Mouse (Mus musculus) liver, adult 2 months (tissue): ENCODE results near the gene Ube2i. TPM values are rescaled to one million over a fixed set of nuclear protein-coding genes. Genes with fewer than 3 reads are reported as not detected.

Experiments used
- DNase-seq: peaks from one replicate; pipeline ENCODE4 v3.0.0-alpha.2; 2011; ENCODE audit warnings: low read depth, low spot score; ENCODE audit errors: extremely low read depth
- H3K27ac ChIP-seq: fragments of 200-500 bp; replicated peaks from 2 replicates; pipeline ENCODE4 v1.5.1; 2012; ENCODE audit warnings: low read depth, mild to moderate bottlenecking, control low read depth, inconsistent platforms, low read length; ENCODE audit not compliant: insufficient read depth
- H3K27me3 ChIP-seq: fragments of 200-500 bp; 2 replicates; pipeline ENCODE4 v1.6.1; 2012; ENCODE audit warnings: mild to moderate bottlenecking, moderate library complexity, low read length, inconsistent platforms; ENCODE audit not compliant: control insufficient read depth, insufficient read depth
- H3K36me3 ChIP-seq: fragments of 200-500 bp; 2 replicates; pipeline ENCODE4 v1.6.1; 2012; ENCODE audit warnings: low read length, inconsistent platforms; ENCODE audit not compliant: control insufficient read depth, insufficient read depth
- H3K4me1 ChIP-seq: fragments of 200-500 bp; 2 replicates; pipeline ENCODE4 v1.6.1; 2011; ENCODE audit warnings: low read length; ENCODE audit not compliant: control insufficient read depth, insufficient read depth
- H3K4me3 ChIP-seq: fragments of 200-500 bp; 2 replicates; pipeline ENCODE4 v1.5.1; 2011; ENCODE audit warnings: low read depth, mild to moderate bottlenecking, control low read depth, low read length, moderate library complexity; ENCODE audit not compliant: insufficient read depth
- H3K79me2 ChIP-seq: fragments of 200-500 bp; 2 replicates; pipeline ENCODE4 v1.6.1; 2012; ENCODE audit warnings: inconsistent platforms, mild to moderate bottlenecking, low read length, moderate library complexity; ENCODE audit not compliant: control insufficient read depth, insufficient read depth
- H3K9ac ChIP-seq: fragments of 200-500 bp; 2 replicates; pipeline ENCODE4 v1.6.1; 2012; ENCODE audit warnings: low read depth, mild to moderate bottlenecking, control low read depth, inconsistent platforms, low read length
- CTCF ChIP-seq: fragments of 200-500 bp; IDR thresholded peaks from 2 replicates; pipeline ENCODE4 v1.5.1; 2011; ENCODE audit warnings: low read depth, low read length, control low read depth
- POLR2A ChIP-seq: fragments of 200-500 bp; IDR thresholded peaks from 2 replicates; pipeline ENCODE4 v1.6.1; 2011; ENCODE audit warnings: low read length, control low read depth; ENCODE audit not compliant: insufficient read depth; ENCODE audit errors: extremely low read depth
- WGBS: fragments of 180-500 bp; shearing (Covaris S2); methylation state at CpG from one replicate; pipeline ENCODE4 v1.1.7; 2018; 5-methylcytosine and 5-hydroxymethylcytosine counted together
- polyA plus RNA-seq: library from polyadenylated mRNA; depleted of rRNA; stranded (reverse); fragments of >200 nt; gene quantifications from 2 replicates; pipeline ENCODE4 v1.2.3, GENCODE M21; 2012; rRNA removed
- total RNA-seq: library from RNA; depleted of rRNA; stranded (reverse); fragments of >200 nt; gene quantifications from 2 replicates; pipeline ENCODE4 v1.2.3, GENCODE M21; 2014; rRNA removed

Gene Ube2i
- 92.9 and 103 TPM in 2 replicates for total RNA-seq
- polyA plus RNA-seq = 62.4 and 80.0 TPM in 2 replicates

DNA sequence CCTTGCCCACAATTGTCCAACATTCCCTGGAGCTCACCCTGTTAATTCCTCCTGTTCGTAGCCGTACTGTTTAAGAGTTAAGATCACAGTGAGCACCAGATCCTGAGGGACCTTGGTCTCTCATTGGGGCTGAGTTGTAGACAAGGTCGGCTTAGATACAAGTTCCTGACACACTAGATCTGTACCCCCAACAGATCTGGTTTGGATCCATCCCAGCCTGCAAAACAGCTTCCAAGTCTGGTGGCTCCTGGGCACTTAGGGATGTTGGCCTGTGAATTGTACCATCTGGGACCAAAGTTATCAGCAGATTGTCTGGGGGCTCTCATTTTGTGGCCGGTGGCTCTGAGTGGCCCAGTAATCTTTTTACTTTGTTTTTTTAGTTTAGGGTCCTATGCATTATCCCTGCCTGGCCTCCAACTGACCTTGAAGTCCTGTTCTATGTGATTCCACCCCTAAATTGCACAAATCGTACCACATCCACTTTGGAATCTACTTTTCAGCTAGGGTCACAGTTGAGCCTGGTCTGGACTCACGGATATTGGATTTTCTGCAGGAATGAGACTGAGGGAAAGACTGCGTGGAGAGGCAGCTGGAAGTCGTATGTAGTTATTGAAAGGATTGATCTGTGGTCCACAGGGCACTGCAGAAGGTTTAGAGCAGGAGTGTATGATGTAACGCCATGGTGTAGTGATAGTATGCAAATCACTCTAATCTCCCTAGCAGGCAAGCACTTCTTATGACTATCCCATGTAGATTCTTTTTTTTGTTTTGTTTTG lies at the start of gene Ube2i:
Ube2i (minus strand) TSS at position 52 of the 776 bp plus-strand sequence.
- 36% methylated on average over 9 of the region's 9 CpGs for WGBS

GRCm38 (mm10) chr17:25322930-25323329 lies 48.5 kb upstream of the Ube2i start:
- H3K9ac ChIP-seq = no peak overlapping the region
- DNase-seq = no peak
- WGBS = 16% methylated on average over 2 of the region's 2 CpGs
- no peak overlapping the region for H3K4me3 ChIP-seq
- no peak for TF ChIP-seq POLR2A
- no peak for TF ChIP-seq CTCF
- no peaks in the 10 kb centered on the region for H3K79me2 ChIP-seq
- no peaks in the 10 kb centered on the region for H3K36me3 ChIP-seq
- H3K27me3 ChIP-seq = no peaks in the 10 kb centered on the region
- H3K27ac ChIP-seq = no peak overlapping the region
- H3K4me1 ChIP-seq = no peaks in the 10 kb centered on the region

More for the DNA sequence above, at the start of gene Ube2i:
- no peak for TF ChIP-seq POLR2A
- no peak for TF ChIP-seq CTCF
- H3K4me3 ChIP-seq = peak within 1 kb of the TSS; percentile 91
- peak; percentile 64 for DNase-seq
- peaks cover 34% of the 10 kb centered on the region for H3K4me1 ChIP-seq
- no peaks in the 10 kb centered on the region for H3K36me3 ChIP-seq
- peak within 1 kb of the TSS; percentile 96 for H3K27ac ChIP-seq
- H3K9ac ChIP-seq = peak within 1 kb of the TSS; percentile 92
- H3K27me3 ChIP-seq = no peaks in the 10 kb centered on the region
- peaks cover 24% of the 10 kb centered on the region for H3K79me2 ChIP-seq

DNA sequence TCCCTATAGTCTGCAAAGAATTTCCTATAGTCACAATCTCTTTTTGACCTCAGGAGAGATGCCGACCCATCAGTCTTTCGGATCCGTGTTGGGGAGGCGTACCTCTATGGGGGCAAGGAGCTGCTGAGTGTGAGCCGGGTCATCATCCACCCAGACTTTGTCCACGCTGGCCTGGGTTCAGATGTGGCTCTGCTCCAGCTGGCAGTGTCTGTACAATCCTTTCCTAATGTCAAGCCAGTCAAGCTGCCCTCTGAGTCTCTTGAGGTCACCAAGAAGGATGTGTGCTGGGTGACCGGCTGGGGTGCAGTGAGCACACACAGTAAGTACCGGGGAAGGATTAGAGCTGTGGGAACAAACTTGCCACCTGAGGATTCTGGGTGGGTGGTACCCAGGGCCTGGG lies 46.4 kb upstream of the Ube2i start:
- WGBS = 66% methylated on average over 8 of the region's 8 CpGs
- Histone ChIP-seq H3K9ac (no peak overlapping the region), H3K4me1 (no peaks in the 10 kb centered on the region), H3K4me3 (no peak overlapping the region), H3K27ac (no peak overlapping the region), H3K36me3 (no peaks in the 10 kb centered on the region), H3K27me3 (no peaks in the 10 kb centered on the region), H3K79me2 (no peaks in the 10 kb centered on the region)
- TF ChIP-seq POLR2A (no peak), CTCF (no peak)
- DNase-seq = no peak

DNA sequence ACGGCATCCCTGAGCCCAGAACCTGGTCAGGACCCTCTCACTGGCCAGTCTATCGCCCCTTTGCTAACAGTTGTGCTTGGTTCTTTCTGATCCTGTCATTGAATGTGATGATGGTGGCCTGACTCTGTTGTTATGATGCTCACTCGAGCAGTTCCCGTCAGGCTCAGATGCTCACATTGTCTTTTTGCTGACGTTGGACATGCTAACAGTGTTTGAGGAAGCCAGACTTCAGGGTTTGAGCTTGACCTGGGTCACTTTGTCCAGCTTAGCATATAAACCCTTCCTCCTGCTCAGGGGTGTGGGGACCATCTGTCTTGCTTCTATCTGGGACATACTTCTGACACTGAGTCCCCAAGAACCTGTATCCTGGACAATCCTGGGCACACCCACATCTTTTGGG lies 43.9 kb upstream of the Ube2i start, which contains the start of gene Prss29:
Prss29 (plus strand) TSS at position 301 of the 400 bp plus-strand sequence.
- Histone ChIP-seq H3K27me3 (no peaks in the 10 kb centered on the region), H3K79me2 (no peaks in the 10 kb centered on the region), H3K4me1 (no peaks in the 10 kb centered on the region), H3K27ac (no peak within 1 kb of the TSS), H3K9ac (no peak within 1 kb of the TSS), H3K36me3 (no peaks in the 10 kb centered on the region), H3K4me3 (no peak within 1 kb of the TSS)
- DNase-seq = peak; percentile 5
- TF ChIP-seq CTCF (no peak), POLR2A (no peak)
- WGBS = 69% methylated on average over 5 of the region's 5 CpGs

GRCm38 (mm10) chr17:25308346-25308745 lies 33.9 kb upstream of the Ube2i start, which contains the start of gene Prss28:
Gene Prss28 (plus strand): TSS chr17:25308646.
- no peak within 1 kb of the TSS for H3K27ac ChIP-seq
- no peaks in the 10 kb centered on the region for H3K36me3 ChIP-seq
- H3K4me1 ChIP-seq = no peaks in the 10 kb centered on the region
- no peak for DNase-seq
- no peak for TF ChIP-seq CTCF
- no peak for TF ChIP-seq POLR2A
- H3K79me2 ChIP-seq = no peaks in the 10 kb centered on the region
- H3K9ac ChIP-seq = no peak within 1 kb of the TSS
- no peak within 1 kb of the TSS for H3K4me3 ChIP-seq
- 72% methylated on average over 4 of the region's 4 CpGs for WGBS
- H3K27me3 ChIP-seq = no peaks in the 10 kb centered on the region

DNA sequence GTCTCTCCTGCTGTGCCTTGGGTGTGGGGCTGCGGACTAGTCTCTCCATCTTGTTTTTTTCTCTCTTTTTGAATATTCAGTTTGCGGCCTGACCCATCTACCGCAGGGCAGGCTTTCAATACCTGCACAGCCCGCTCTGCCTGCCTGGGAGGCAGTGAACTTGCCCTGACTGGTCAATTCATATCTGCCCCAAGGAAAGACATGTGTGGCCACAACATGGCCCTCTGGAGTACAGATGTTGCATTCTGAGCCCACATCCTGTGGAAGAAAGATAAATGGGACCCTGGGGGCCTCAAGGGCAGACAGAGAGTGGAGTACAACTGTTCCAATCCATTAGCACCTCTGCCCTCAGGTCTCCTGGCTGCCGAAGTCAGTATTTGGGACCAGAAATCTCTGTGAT lies 23.7 kb upstream of the Ube2i start, which contains the start of gene Prss34:
Prss34 (plus strand) TSS at position 301 of the 400 bp plus-strand sequence.
- no peak for DNase-seq
- H3K9ac ChIP-seq = no peak within 1 kb of the TSS
- WGBS = 87% methylated on average over 5 of the region's 5 CpGs

More for the DNA sequence above, 23.7 kb upstream of the Ube2i start, which contains the start of gene Prss34:
- H3K36me3 ChIP-seq = no peaks in the 10 kb centered on the region
- H3K79me2 ChIP-seq = no peaks in the 10 kb centered on the region
- TF ChIP-seq CTCF (no peak), POLR2A (no peak)
- no peak within 1 kb of the TSS for H3K27ac ChIP-seq
- H3K27me3 ChIP-seq = peaks cover 3% of the 10 kb centered on the region; the same call in 1 of the 2 replicates
- no peak within 1 kb of the TSS for H3K4me3 ChIP-seq
- no peaks in the 10 kb centered on the region for H3K4me1 ChIP-seq
